Mouse (Mus musculus): ENCODE data around the gene Cited4. TPM values are rescaled to one million over a fixed set of nuclear protein-coding genes. Genes with fewer than 3 reads are reported as not detected.
A peak's percentile ranks its signal among the peaks of the same experiment; 100 is the strongest.

The Cited4 gene
- polyA plus RNA-seq, 1 experiment from 2014 or later, result 1.3 TPM

DNA sequence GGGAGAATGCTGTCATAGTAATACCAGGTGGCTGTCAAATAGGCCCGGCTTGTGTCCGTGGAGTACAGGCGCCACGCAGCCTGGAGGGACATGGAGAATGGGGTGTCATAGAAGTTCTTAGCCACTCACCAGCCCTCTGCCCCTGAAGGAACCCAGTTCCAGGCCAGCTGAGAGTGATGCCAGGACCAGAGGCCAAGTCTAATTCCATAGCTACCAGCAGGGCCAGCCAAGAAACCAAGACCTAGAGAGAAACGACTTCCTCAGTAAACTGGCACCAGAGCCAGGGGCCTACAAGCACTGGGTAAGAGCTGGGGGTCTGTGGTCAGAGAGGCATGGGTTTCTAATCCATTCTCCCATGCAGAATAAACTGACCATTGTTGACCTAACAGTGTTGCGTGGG is 46.6 kb downstream of the Cited4 start:
- no peak overlapping the region for H3K4me3 ChIP-seq
- H3K36me3 ChIP-seq, result no peaks in the 10 kb centered on the region
- H3K4me1 ChIP-seq, result peaks cover 16% of the 10 kb centered on the region
- no peak overlapping the region for H3K9ac ChIP-seq
- 91% methylated on average over 6 of the region's 6 CpGs for WGBS
- no peak overlapping the region for H3K27ac ChIP-seq
- H3K9me3 ChIP-seq, result no peaks in the 10 kb centered on the region
- H3K27me3 ChIP-seq, result peaks cover 6% of the 10 kb centered on the region; the same call in 1 of the 2 replicates
- ATAC-seq (ENCODE audit: insufficient number of reproducible peaks, insufficient read depth, low FRiP score, low TSS enrichment, low read depth), result no peak
- no peak overlapping the region for H3K4me2 ChIP-seq

DNA sequence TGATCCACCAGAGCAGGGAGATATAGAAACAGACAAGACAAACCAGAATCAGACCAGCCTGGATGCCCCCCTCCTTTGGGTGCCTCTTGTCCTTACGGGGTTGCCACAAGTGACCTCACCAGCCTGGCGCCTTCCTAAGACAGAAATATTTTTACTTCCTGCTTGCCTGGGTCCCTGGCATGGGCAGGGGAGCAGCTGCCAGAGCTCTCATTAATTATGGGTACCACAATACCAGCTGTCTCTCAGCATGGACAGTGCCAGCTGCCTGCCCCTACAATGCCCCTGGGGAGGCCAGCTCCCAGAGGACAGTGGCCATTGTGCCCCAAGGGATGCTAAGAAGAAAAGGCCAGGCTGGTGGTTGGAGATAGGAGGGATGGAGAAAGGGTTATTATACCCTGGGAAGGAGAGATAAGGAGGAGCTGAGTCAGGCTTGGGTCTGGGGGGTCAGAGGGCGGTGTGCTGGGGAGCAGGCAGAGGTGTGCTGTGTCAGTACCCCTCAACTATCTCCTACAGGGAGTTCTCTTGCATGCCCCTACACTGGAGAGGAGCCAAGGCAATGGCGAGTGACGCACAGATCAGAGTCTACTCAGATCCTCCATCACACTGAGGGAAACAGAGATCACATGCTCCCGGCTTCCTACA is 47.6 kb downstream of the Cited4 start:
- H3K4me2 ChIP-seq, result no peak overlapping the region
- peaks cover 9% of the 10 kb centered on the region; the same call in 1 of the 2 replicates for H3K27me3 ChIP-seq
- no peak overlapping the region for H3K9ac ChIP-seq
- H3K4me3 ChIP-seq, result no peak overlapping the region
- H3K4me1 ChIP-seq, result peaks cover 16% of the 10 kb centered on the region
- no peaks in the 10 kb centered on the region for H3K36me3 ChIP-seq
- ATAC-seq (ENCODE audit: insufficient number of reproducible peaks, insufficient read depth, low FRiP score, low TSS enrichment, low read depth), result no peak
- 87% methylated on average over 6 of the region's 6 CpGs for WGBS
- H3K9me3 ChIP-seq, result no peaks in the 10 kb centered on the region
- H3K27ac ChIP-seq, result no peak overlapping the region

DNA sequence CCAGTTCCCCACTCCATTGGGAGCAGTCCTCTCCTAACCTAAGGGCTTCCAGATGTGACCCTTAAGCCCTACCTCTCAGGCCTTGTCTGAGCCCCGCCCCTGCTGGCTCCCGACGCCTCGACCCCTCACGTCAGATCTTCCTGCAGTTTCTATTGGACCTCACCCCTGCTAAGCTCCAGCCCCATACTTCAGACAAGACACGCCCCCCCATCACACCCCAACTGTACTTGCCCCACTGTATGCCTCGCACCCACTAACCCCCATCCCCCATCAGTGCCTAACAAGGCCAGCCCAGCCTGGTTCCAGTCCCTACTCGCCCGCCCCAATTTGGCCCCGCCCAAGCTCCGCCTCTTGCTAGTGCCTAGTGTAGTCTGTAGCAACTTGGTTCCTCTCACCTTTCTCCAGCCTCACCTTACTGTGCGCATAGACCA is 49.8 kb downstream of the Cited4 start:
- ATAC-seq (ENCODE audit: insufficient number of reproducible peaks, insufficient read depth, low FRiP score, low TSS enrichment, low read depth), result peak; percentile 85
- Histone ChIP-seq H3K9ac (peak overlapping the region; percentile 64), H3K4me1 (peaks cover 16% of the 10 kb centered on the region), H3K4me3 (peak overlapping the region; percentile 46), H3K27ac (no peak overlapping the region), H3K4me2 (peak overlapping the region; percentile 79), H3K27me3 (peaks cover 9% of the 10 kb centered on the region; the same call in 1 of the 2 replicates), H3K36me3 (no peaks in the 10 kb centered on the region), H3K9me3 (no peaks in the 10 kb centered on the region)
- WGBS, result under 1% methylated on average over 12 of the region's 12 CpGs

DNA sequence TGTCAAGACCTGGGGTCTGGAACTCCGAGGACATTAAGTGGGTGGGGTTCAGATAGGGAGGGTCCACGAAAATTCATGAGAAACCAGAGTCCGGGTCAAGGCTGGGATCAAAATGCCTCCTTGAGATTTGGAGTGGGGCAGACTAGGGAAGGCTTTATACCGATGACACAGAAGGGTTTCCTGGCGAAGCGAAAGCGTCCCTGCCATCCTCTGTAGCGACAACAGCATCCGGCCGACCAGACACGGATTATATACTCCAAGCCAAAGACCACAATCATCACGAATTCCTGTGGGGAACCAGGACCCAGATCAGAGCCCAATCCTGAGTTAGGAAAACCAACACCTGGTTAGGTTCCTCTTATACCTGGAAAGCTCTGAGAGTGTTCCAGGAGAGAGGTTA is 50.4 kb downstream of the Cited4 start:
- H3K27me3 ChIP-seq, result peaks cover 9% of the 10 kb centered on the region; the same call in 1 of the 2 replicates
- H3K4me1 ChIP-seq, result peaks cover 16% of the 10 kb centered on the region
- H3K36me3 ChIP-seq, result no peaks in the 10 kb centered on the region
- H3K4me2 ChIP-seq, result peak overlapping the region; percentile 79
- ATAC-seq (ENCODE audit: insufficient number of reproducible peaks, insufficient read depth, low FRiP score, low TSS enrichment, low read depth), result no peak
- peak overlapping the region; percentile 46 for H3K4me3 ChIP-seq
- 17% methylated on average over 12 of the region's 12 CpGs for WGBS
- no peak overlapping the region for H3K27ac ChIP-seq
- H3K9ac ChIP-seq, result peak overlapping the region; percentile 64
- no peaks in the 10 kb centered on the region for H3K9me3 ChIP-seq

Other genes with a start within 250 kb of the Cited4 start
- gene Slfnl1, start 134.3 kb upstream of the Cited4 start, polyA plus RNA-seq (2015; fragmentation: Nextera tagmentation; extraction: Ambion mirVana), result not detected in 2 replicates
- 86.6 and 90.7 TPM in 2 replicates for gene Ctps, start 96.3 kb upstream of the Cited4 start, polyA plus RNA-seq (2015; fragmentation: Nextera tagmentation; extraction: Ambion mirVana)
- not detected in 2 replicates for gene Gm8439, start 77.8 kb upstream of the Cited4 start, polyA plus RNA-seq (2015; fragmentation: Nextera tagmentation; extraction: Ambion mirVana)
- 7.2 and 7.8 TPM in 2 replicates for gene Kcnq4, start 82.0 kb downstream of the Cited4 start, polyA plus RNA-seq (2015; fragmentation: Nextera tagmentation; extraction: Ambion mirVana)
- gene Nfyc, start 165.0 kb downstream of the Cited4 start, polyA plus RNA-seq (2015; fragmentation: Nextera tagmentation; extraction: Ambion mirVana), result 99.4 and 106 TPM in 2 replicates
- gene Rims3, start 188.2 kb downstream of the Cited4 start, polyA plus RNA-seq (2015; fragmentation: Nextera tagmentation; extraction: Ambion mirVana), result 0.87 and 1.2 TPM in 2 replicates